Mouse (Mus musculus) thymus, adult 2 months (tissue): Measurements from ENCODE around the gene Aig1.

Source experiments
- CTCF ChIP-seq: fragments of 200-500 bp; IDR thresholded peaks from 2 replicates; pipeline ENCODE4 v1.5.1; 2012; ENCODE audit warnings: mild to moderate bottlenecking, control low read depth, low read length, moderate library complexity, borderline replicate concordance; ENCODE audit not compliant: control insufficient read depth, poor library complexity, insufficient read depth; ENCODE audit errors: extremely low read depth
- POLR2A ChIP-seq: fragments of 200-500 bp; IDR thresholded peaks from 2 replicates; pipeline ENCODE4 v1.6.1; 2012; ENCODE audit warnings: mild to moderate bottlenecking, low read length, control low read depth, moderate library complexity; ENCODE audit not compliant: control insufficient read depth, poor library complexity, insufficient read depth; ENCODE audit errors: extremely low read depth

GRCm38 (mm10) chr10:13855969-13856368 lies 12.8 kb downstream of the Aig1 start:
- TF ChIP-seq CTCF (no peak), POLR2A (no peak)
